Mouse (Mus musculus): ENCODE measurements around the gene Pitpnm3.

Gene Pitpnm3

DNA sequence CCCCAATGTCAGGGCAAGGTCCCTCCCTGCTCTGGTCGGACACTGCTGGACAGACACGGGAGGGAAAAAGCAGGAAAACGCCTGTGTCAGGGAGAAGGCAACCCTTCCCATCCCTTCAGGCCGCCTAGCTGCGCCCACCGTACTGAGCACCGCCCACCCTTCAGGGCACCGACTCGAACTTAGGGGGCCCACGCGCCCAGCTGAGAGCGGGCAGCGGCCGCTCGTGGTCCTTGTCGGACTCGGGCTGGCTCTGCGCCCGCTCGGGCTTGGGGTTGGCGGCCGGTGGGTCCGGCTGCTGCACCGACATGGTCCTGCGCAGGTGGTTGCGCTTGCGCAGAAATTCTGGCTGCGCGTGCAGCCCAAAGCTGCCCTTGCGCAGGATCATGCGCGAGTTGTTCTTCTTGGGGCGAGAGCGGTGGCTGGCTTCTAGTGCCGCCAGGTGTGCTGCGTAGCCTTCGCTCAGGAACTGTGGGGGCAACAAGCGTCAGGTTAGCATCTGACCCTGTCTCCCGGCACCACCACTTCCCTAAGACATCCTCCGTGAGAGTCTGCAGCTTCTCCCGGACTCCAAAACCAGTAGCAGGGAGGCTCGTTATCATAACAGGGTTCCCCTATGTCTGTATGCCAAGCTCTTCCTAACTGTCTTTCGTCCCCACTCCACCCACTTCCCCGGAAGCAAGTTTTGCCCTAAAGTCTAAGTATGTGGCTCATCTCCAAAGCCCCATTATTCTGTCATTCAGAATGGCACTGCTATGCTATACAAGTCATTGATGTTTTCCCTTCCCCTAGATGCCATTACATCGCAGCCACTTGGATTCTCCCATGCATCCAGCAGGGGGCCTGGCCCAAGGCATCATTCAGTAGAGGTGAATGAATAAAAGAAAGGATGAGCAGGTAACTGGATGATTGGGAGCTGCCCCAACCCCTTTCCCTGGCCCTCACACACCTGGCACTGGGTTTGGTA lies 84.4 kb downstream of the Pitpnm3 start:
- DNase-seq (ENCODE audit: extremely low read depth, low read depth) = no peak

DNA sequence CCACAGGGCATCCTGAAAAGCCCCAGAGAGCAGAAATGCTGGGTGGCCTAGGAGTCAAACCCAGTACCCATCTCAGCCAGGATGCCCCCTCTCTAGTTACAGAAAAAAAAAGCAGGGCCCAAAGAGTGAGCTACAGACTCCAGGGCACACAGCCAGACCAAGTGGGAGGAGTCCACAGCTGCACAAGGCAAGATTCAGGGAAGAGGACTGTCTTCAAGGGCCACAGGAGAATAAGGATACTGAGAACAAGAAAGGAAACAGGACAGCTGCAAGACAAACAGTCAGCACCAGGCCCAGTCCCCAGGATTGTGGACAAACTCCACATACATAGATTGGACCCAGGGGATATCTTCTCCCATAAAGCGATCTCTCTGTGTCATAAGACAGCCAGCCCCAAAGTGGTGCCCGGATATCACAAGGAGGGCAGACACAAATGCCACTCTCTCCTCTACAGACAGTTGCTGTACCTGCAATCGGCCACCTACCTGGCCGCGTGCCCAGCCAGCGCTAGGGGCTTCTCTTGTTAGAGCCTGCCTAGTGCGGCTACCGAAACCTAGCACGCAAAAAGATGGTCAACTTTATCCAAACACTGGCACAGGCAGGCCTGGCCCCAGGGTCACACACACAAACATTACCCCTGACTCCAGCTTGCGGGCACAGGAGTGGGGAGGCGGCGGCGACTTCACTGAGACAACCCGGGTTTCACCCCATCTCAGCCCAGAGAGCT lies 85.2 kb downstream of the Pitpnm3 start:
- DNase-seq (ENCODE audit: extremely low read depth, low read depth) = no peak

DNA sequence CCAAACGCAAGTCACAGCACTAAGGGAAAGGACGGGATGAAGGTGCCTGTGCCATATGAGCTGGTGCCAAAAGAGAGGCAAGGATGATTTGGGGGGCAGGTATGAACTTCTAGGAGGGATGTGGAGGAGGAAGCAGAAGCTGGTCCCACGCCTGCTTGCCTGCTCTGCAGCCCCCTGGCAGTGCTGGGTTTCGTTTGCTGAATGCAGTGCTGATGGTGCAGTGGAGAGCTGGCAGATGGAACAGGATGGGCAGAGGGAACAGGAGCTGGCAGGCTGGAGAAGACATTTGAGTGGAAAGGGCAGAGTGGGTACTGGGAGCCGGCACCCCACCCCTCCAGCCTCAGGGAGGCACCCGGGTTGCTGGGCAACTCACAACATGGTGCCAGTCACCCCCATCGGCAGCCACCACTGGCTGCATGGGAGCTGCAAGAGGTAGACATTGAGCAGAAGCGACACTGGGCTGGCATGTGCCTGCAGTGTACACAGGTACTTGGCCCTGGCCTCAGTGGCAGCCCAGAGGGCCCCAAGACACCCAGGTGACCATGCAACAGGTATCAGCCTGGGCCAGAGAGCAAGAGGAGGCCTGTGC lies 86.3 kb downstream of the Pitpnm3 start:
- no peak for DNase-seq (ENCODE audit: extremely low read depth, low read depth)

DNA sequence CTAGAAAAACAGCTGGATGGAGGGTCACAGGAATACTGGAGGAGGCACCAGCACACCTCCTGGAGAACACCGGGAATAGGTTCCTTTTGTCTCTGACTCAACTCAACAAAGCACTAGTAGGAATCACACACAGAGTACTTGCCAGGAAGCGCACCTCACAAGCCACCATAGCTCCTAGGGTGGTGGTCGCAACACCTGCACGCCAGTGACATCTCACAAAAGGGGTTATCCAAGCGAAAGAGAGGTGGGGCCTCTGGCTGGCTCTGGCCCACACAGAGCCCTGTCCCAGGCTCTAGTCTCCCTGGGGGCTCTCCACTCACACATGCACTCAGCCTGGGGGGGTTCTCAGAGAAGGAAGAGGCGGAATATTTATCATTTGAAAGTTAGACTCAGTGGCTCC lies 86.8 kb downstream of the Pitpnm3 start:
- no peak for DNase-seq (ENCODE audit: extremely low read depth, low read depth)

DNA sequence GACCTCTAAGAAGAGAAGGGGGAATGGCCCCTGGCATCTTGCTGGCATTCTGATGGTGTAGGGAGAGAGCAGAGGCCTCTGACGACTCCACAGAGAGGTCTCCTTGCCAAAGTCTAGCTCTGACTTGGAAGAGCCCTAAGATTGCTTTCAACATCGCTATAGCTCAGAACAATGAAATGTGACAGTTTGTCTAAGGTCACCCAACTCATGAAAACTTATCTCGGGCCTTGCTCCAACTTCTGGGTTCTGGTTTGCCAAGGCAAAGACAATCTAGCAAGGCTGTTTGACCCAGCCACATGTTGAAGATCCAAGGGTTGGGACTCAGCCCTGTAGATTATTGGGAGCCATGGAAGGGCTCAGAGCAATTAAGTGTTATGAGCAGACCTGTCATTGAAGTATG lies 91.3 kb downstream of the Pitpnm3 start:
- no peak for DNase-seq (ENCODE audit: extremely low read depth, low read depth)

DNA sequence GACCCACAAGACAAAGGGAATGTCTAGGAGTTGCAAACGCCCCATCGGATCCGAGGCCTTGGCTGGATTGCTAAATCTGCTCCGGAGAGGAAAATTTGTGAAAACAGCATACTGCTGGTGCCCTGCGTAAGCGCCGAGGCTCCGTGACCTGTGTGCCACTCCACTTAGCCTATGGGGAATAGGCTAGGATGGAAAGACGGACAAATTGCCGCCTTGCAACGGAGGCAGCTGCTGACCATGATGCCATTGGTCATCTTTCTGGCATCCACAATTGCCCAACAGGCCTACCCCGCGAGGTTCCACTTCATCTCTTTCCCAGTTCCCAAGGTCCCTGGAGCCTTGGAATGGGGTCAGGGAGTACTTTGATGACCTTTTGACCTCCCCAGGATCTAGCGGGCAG lies 92.9 kb downstream of the Pitpnm3 start:
- no peak for DNase-seq (ENCODE audit: extremely low read depth, low read depth)

DNA sequence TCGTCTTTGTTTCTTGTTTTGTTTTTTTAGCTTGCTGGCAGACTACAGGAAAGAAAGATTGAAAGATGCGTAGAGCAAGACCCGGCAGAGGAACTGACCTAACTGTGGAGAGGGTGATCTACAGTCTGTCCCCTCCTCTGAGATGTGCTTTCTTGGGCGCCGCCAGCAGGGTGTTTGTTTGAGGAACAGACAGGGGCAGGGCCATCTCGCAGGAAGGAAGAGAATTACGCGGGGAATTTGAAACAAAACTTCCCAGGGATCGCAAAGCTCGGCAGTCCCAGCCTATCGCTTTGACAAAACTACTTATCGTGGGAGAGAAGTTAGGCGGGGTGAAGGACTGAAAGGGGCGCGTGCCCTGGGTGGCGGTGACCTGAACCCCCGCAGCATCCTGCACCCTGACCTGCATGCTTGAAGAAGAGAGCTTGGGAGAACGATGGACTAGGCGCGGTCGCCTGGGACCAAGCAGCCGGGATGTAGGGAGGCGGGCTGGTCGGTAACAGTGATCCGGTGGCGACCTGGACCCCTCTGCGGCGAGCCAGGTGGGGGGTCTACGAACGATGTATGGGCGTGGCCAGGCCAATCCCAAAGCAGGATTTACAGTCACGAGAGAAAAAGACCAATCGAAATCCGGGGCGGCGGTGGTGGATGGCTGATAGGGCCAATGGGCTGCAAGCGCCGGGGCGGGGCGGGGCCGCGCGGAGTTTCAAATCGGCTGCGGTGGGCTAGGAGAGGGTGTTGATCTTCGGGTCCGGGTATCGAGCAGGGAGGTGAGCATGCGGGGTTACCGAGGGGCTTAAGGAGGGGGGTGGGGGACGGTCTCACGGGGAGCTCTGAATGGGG lies 93.6 kb downstream of the Pitpnm3 start, which contains the start of gene Pimreg:
Gene Pimreg (plus strand): TSS at position 265 of the 840 bp plus-strand sequence.
- peak; percentile 86 for DNase-seq (ENCODE audit: extremely low read depth, low read depth)

DNA sequence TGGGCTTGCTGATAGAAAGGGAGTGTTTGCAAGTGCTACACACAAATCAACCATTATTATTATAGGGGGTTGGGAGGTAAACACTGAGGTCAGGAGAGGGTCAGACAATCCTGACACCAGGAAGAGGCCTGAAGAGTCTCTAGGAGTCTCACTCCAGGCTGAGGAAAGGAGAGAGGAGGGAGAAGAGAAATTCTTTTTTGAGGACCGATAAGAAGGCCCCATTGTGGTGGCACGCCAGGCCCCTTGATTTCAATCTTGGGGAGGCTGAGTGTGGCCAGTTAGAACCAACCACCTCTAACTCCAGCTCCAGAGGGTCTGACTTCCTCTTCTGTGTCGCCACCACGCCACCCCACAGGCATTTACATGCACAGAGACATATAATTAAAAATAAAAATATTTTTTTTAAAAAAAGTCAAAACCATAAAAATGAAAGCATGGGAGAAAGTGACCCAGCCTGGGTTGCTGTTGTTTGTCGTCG lies 94.2 kb downstream of the Pitpnm3 start:
- peak; percentile 59 for DNase-seq (ENCODE audit: extremely low read depth, low read depth)

DNA sequence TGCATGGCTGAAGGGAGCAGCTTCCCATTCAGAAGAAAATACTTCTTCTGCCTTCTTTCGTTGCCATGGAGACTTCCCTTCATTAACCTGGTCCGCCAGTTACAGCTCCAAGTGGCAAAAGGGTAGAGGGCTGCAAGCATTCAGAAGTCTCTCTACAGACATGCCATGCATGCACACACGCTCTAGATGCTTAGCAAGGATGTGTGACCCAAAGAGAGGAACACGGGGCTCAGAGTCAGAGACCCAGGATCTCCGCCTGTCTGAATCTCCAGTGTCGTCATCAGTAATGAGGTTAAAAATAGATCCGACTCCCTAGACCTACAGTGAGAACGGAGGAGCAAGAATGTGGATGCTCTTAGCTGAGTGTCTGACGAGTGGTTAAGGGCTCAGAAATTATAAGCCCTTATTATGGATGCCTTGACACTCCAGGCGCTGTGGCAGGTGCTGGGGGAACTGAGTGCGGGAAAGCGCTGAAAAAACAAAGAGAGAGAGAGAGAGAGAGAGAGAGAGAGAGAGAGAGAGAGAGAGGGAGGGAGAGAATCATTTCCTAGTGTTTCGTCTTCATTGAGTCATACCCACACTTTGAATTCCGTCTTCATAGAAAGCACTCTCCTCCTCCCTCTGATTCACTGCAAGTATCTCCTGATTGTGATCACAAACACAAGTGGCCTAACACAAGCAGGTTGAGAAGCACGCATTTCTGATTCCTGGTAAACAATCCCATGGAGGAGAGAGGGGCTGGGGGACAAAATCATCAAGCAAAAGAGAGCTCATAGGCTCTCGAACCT lies 95.8 kb downstream of the Pitpnm3 start:
- no peak for DNase-seq (ENCODE audit: extremely low read depth, low read depth)

DNA sequence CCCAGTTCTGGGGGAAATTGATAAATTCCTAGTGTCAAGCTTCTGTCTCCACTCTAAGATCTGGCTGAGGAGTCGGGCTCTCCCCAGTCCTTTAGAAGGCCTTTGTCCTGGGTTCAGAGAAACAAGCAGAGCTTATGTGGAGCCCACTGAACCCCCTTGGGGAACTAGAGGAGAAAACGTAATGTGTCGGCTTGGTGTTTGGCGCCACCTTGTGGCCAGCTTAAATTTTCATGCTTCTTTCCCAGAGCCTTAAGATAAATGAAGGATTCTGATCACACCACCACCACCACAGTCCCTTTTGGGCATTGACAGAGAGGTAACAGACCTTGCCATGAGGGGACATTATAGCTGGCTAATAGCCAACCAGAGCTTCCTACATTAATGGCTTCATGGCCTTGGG lies 97.6 kb downstream of the Pitpnm3 start:
- peak; percentile 40 for DNase-seq (ENCODE audit: extremely low read depth, low read depth)

DNA sequence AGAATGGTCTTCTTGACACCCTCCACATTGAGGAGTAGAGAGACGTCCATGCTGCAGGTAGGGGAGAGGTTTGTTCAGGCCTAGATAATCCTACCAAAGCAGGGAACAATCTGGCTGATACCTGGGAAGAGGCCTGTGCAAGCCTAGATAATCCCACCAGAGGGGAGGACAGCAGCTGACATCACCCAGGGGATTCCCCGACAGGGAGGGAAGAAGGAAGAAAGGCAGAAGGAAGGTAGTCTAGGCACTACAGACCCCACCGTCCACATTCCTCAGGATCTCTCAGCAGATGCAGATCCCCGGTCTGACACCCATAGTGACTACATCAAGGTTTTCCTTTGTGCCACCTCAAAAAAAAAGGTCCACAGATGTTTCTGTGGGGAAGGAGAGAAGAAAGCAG lies 98.2 kb downstream of the Pitpnm3 start, which contains the start of gene Aipl1:
Gene Aipl1 (minus strand): TSS at position 101 of the 400 bp plus-strand sequence.
- no peak for DNase-seq (ENCODE audit: extremely low read depth, low read depth)

DNA sequence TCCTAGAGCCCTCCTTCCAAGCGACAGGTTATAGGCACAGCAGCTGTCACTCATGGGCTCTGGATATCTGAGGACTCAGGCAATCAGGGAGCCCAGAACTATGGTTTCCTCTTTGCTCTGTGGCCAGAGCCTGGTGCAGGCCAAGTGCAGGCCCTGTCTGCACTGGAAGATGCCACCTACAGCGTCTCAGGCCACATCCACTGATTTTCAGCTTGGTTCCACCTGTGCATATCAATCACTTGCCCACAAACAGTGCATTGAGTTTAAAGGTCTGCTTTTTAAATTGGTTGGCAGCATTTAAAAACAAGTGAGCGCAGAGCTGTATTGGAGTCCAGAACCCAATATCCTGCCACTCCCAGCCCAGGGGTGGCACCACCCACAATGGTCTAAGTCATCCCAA lies 103.0 kb downstream of the Pitpnm3 start:
- no peak for DNase-seq (ENCODE audit: extremely low read depth, low read depth)

DNA sequence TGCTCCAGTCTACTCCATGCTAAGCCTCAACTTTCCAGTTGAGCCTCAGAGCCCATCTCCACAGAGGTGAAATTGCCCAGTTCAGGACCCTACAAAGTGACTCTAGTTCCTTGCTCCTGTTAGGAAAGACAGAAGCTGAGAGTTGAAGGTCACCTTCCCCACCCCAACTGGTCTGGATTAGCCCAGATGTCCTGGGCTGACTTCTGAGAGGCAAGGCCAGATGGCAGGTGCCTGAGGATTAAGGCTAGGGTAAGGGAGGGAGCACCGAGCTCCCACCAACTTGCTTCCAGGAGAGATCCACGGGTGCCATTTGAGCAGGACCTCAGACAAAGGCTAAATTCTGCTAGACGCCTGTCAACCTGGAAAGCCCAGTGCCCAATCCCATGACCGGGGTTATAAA lies 103.5 kb downstream of the Pitpnm3 start:
- DNase-seq (ENCODE audit: extremely low read depth, low read depth) = no peak

DNA sequence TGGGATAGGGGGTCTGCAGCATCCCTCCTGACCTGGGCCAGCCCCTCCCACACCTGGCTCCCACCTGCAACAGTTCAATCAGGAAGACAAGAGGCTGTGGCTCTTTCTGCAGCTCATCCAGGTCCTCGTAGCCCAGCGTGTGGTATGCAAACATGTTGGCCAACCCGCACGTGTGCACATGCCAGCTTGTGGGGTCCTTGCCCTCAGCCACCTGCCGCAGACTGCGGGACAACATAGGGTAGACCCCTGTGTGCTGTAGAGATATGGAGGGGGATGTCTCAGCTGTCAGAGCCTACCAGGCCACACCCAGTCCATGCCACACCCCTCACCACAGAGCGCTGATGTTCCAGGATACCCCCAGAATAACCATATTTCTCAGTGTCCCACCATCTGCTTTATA lies 104.2 kb downstream of the Pitpnm3 start:
- no peak for DNase-seq (ENCODE audit: extremely low read depth, low read depth)

DNA sequence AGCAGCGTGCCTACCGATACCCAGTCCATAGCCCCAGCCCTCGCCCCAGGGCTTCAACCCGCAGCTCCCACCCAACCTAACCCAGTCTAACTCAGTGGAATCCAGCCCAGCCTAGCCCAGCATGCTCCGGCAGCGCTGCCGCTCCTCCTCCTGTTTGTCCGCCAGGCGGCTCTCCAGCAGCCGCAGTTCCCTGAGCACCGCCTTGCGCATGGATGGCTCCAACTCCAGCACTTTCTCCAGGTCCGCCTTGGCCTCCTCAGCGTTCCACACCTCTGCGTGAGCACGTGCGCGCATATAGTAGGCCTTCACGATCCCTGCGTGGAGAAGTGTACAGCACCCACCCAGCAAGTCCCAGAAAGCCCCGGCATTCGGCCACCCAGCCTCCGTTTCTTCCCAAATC lies 106.4 kb downstream of the Pitpnm3 start:
- no peak for DNase-seq (ENCODE audit: extremely low read depth, low read depth)

DNA sequence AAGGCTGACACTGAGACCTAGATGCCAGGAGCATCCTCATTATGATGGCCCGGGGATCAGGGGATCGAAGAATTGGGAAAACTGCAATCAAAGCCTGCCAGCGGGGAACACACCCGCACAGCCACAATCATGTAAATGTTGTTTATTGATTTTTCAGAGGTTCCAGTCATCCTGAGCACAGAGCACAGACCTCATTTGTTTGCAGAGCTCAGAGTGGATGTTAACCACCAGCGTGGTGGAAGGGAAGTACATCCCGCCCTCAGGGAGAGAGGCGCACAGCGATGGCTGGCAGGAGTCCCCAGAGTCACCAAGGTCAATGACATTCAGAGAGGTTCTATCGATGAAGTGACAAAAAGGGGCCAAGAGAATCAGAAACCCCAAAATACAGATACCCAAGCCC lies 107.7 kb downstream of the Pitpnm3 start:
- no peak for DNase-seq (ENCODE audit: extremely low read depth, low read depth)

DNA sequence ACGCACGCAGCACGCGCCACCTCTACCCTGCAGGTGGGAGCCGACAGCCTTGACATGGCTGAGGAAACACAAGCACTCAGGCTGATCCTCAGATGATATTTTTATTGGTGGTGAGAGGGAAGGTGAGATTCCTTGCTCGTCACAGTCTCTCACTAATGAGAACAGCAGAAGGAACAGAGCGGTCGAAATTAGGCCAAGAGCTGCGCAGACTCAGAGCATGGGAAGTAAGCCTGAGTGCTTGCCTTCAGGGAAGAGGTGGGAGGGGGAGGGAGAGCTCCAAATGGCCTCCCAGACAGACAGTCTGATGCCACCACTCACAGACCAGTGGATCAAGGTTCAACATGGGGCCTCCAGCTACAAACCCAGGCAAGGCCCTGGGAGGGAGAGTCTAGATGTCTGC lies 109.1 kb downstream of the Pitpnm3 start:
- no peak for DNase-seq (ENCODE audit: extremely low read depth, low read depth)

DNA sequence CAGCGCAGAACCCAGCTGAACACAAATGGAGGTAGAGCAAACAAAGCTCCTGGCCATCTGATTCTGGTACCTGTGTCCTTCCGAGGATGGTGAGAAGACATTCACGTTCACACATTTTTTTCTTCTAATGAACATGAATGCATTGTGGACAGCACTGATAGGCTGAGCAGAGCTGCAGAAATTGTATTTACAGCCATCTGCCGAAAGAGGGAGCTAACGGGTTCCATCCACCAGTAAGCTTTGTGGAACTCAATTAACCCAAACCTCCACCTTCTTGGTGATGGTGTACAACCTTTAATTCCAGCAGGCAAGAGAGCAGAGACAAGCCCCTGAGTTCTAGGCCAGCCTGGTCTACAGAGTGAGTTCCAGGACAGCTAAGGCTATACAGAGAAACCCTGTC lies 109.7 kb downstream of the Pitpnm3 start:
- DNase-seq (ENCODE audit: extremely low read depth, low read depth) = peak; percentile 42

DNA sequence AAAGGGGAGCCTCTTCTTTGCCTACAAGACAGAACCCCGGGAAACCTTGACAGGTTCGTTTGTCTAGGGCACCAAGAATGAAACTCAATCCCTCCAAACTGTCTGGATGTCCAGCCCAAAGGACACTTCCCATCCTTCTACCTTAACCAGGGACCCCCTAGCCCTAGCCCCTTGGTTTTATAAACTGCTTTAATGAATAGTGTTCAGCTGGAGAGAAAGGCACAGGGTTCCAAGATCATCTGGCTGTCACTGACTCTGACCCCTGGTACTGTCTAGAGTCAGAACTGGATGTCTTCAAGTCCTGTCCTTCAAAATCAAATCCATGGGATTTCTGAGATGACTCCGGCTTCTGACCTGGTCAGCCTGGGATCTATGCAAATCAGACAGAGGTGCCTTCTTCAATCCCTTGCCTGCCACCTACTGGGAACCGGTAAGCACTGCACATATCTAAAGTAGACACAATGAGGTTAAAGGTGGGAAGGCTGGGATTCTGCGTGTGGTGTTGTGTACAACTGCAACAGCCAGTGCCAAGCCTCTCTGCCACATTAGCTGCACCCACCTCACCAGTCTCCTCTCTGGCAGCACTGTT lies 111.3 kb downstream of the Pitpnm3 start:
- DNase-seq (ENCODE audit: extremely low read depth, low read depth) = peak; percentile 71

DNA sequence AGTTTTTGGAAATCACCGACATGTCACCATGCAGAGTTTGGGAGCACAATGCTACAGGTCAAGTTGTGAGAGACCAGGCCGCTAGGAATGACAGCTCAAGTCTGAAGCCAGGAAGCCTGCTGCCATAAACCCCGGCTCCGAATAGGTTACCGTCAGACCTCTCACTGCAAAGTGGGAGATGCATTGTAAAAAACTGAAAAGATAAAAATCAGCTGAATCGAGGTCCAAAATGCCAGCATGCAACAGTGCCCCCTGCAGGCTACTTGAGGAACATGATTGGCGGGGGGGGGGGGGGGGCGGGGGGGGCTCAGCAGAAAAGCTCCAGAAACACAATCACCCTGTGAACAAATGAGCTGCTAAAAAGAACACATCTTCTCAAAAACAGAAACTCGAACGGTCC lies 112.0 kb downstream of the Pitpnm3 start:
- no peak for DNase-seq (ENCODE audit: extremely low read depth, low read depth)
